Mouse (Mus musculus) G1E (cell line): ENCODE measurements around the gene Apbb2.

ENCODE experiments used
- CTCF ChIP-seq: IDR thresholded peaks from 2 replicates; pipeline ENCODE4 v1.5.1; 2012; ENCODE audit warnings: low read depth, low read length, inconsistent platforms, mixed read lengths
- GATA1 ChIP-seq: IDR thresholded peaks from 2 replicates; pipeline ENCODE4 v1.6.1; 2012; ENCODE audit warnings: borderline replicate concordance, low read length, inconsistent platforms, mixed read lengths
- TAL1 ChIP-seq: conservative IDR thresholded peaks from 2 replicates; pipeline ENCODE4 v1.6.1; 2012; ENCODE audit warnings: low read depth, low read length, inconsistent platforms, mixed read lengths

GRCm38 (mm10) chr5:66609306-66609705, 9.3 kb downstream of the Apbb2 start:
- TF ChIP-seq CTCF (no peak), GATA1 (no peak), TAL1 (no peak)
